Mouse (Mus musculus) ES-Bruce4 (cell line): Measurements from ENCODE around the gene Gmip.

Source experiments
- CTCF ChIP-seq: IDR thresholded peaks from one replicate; pipeline ENCODE4 v1.8.1; 2011; ENCODE audit warnings: low read depth, low read length
- POLR2A ChIP-seq: IDR thresholded peaks from one replicate; pipeline ENCODE4 v1.8.1; 2011; ENCODE audit warnings: low read length; ENCODE audit not compliant: insufficient read depth

DNA sequence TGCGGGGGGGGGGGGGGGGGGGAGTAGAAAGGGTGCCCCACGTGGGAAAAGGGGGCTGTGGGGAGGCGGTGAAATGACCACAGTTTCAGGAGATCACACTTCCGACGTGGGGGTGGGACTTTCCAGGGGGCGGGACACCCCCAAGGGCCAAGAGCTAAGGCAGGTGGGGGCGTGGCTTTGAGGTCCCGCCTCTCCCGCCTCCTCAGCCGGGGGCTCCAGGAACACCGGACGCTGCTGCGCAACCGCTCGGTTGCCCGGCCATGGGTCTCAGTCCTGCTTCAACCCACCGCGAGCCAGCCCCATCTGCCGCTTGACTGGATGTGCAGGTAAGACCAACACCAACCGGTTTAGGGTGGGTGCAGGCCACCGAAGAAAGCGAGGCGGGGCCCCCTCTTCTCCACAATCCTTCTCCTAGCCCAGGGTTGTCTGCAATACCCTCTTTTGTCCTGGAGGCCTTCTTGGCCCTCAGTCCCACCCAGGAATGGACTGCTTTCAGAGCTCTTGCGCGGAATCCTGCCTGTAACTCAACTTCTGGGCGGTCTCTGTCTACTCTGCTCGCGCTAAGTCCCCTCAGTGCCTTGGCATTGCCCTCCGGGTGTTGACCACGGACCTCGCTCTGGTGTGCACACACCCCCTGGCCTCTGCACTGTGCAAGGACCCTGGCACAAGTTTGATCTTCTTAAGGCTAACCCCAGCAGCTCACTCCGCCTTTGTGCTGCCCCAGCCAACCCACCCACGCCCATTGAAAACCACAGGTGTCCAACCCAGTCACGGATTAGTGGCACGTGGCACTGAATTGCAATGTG lies 14.1 kb downstream of the Gmip start, which contains the start of gene Lpar2:
- TF ChIP-seq POLR2A (peak; percentile 81), CTCF (no peak)
